In genomic region chr19:14692183-14692582, GRCm38 (mm10) we compare ENCODE assay signal across 10 mouse cellular contexts.
DNase-seq lines count a peak whose midpoint lies in the region; ATAC-seq and TF ChIP-seq lines count a peak whose summit lies in the region.
"Had no signal": no experiment of that assay in that cellular context is flagged by ENCODE, and none has a peak within 500 bp of the region (broad histone marks: within the 10 kb centered on the region; RNA-seq: fewer than 3 reads in every experiment).

No protein-coding gene starts in this region.

- no peaks in the 10 kb centered on the region for H3K36me3 ChIP-seq in heart, embryonic 11.5 days (ENCODE audit: control insufficient read depth, insufficient read depth, low read length)
- no peaks in the 10 kb centered on the region for H3K36me3 ChIP-seq in ES-E14 (ENCODE audit: control insufficient read depth, insufficient read depth, low read length, poor library complexity, severe bottlenecking)
- H3K36me3 ChIP-seq: embryonic facial prominence, embryonic 13.5 days; liver, embryonic 13.5 days had no signal

- no peak overlapping the region for H3K9ac ChIP-seq in heart, embryonic 11.5 days (ENCODE audit: low read depth, low read length)
- H3K9ac ChIP-seq in ES-E14 (ENCODE audit: insufficient read depth, low read depth, low read length, poor library complexity, severe bottlenecking): no peak overlapping the region
- H3K9ac ChIP-seq: embryonic facial prominence, embryonic 13.5 days; liver, embryonic 13.5 days had no signal

- H3K4me1 ChIP-seq in heart, embryonic 11.5 days (ENCODE audit: control insufficient read depth, insufficient read depth, low read length): no peaks in the 10 kb centered on the region
- H3K4me1 ChIP-seq in ES-E14 (ENCODE audit: control insufficient read depth in 2 of 2, insufficient read depth in 2 of 2, low read length in 2 of 2, poor library complexity in 1 of 2): no peaks in the 10 kb centered on the region
- H3K4me1 ChIP-seq: embryonic facial prominence, embryonic 13.5 days; liver, embryonic 13.5 days had no signal

- no peak overlapping the region for H3K4me2 ChIP-seq in heart, embryonic 11.5 days
- H3K4me2 ChIP-seq: embryonic facial prominence, embryonic 13.5 days; liver, embryonic 13.5 days had no signal

- in situ Hi-C loops in ES-E14 (cut with MboI; ENCODE audit: low sequenced_read_pairs in 2 of 2, unreplicated experiment in 2 of 2): no loop called here

- H3K9me3 ChIP-seq in heart, embryonic 11.5 days (replicated peaks; ENCODE audit: control insufficient read depth, low read length): no peaks in the 10 kb centered on the region
- no peaks in the 10 kb centered on the region for H3K9me3 ChIP-seq in ES-E14 (ENCODE audit: control insufficient read depth, insufficient read depth, low read depth, low read length)
- H3K9me3 ChIP-seq: liver, embryonic 13.5 days had no signal

- intact Hi-C loops in heart, postnatal 10 days (cut with DNase I): loop anchor here (1.0 kb wide), 1 partner anchor 711 kb away; no protein-coding TSS in a partner anchor

- DNase-seq in heart, postnatal 10 days: peak; percentile 13 to 25
- no peak for DNase-seq in ES-E14 (ENCODE audit: low read depth, low spot score)
- DNase-seq in induced T-regulatory cell, adult 2 months (ENCODE audit: low read depth): peak; percentile 43
- DNase-seq in naive thymus-derived CD4-positive, alpha-beta T cell, adult 2 months (ENCODE audit: low read depth): peak; percentile 40
- no peak for DNase-seq in right cerebral cortex, postnatal 14 days
- DNase-seq in right cerebral cortex, postnatal 10 days (ENCODE audit: low spot score in 2 of 2): no peak
- DNase-seq in spleen, postnatal 4 days (ENCODE audit: low spot score in 2 of 2): no peak
- DNase-seq: liver, embryonic 13.5 days had no signal

- ATAC-seq in heart, embryonic 11.5 days (replicated peaks; ENCODE audit: insufficient number of reproducible peaks, low FRiP score, low TSS enrichment): no peak

- no peak overlapping the region for H3K27ac ChIP-seq in heart, embryonic 11.5 days (ENCODE audit: low read depth, low read length)
- no peak overlapping the region for H3K27ac ChIP-seq in ES-E14 (ENCODE audit: insufficient read depth, low read depth, low read length, poor library complexity, severe bottlenecking)
- H3K27ac ChIP-seq: embryonic facial prominence, embryonic 13.5 days; liver, embryonic 13.5 days had no signal

- no peak overlapping the region for H3K4me3 ChIP-seq in heart, embryonic 11.5 days (ENCODE audit: low read depth, low read length)
- no peak overlapping the region for H3K4me3 ChIP-seq in ES-E14 (ENCODE audit: insufficient read depth in 1 of 2, low read depth in 1 of 2, low read length in 2 of 2, poor library complexity in 1 of 2, severe bottlenecking in 1 of 2)
- H3K4me3 ChIP-seq: embryonic facial prominence, embryonic 13.5 days; liver, embryonic 13.5 days had no signal

- H3K27me3 ChIP-seq in heart, embryonic 11.5 days (ENCODE audit: control insufficient read depth, insufficient read depth, low read length): no peaks in the 10 kb centered on the region
- H3K27me3 ChIP-seq: embryonic facial prominence, embryonic 13.5 days; liver, embryonic 13.5 days had no signal

TF ChIP-seq in ES-E14, 5 proteins besides CTCF, POLR2A, EP300 and RAD21:
- TF ChIP-seq MAFK (IDR thresholded peaks at IDR 0.05; ENCODE audit: insufficient read depth, low read depth, low read length) (no peak), ZC3H11A (IDR thresholded peaks at IDR 0.05; ENCODE audit: borderline replicate concordance, low read depth, low read length) (0 out of 2 replicates have a peak, but pooled peaks have one; percentile 27), CHD2 (IDR thresholded peaks at IDR 0.05; ENCODE audit: low read depth, low read length) (no peak), ZNF384 (IDR thresholded peaks at IDR 0.05; ENCODE audit: low read depth, low read length) (no peak), HCFC1 (IDR thresholded peaks at IDR 0.05; ENCODE audit: borderline replicate concordance, insufficient read depth, low read length) (no peak)

Comparison
In these comparisons a context has a peak if more than half of its experiments do, and no peak if none do; other contexts are left out.
1. DNase-seq: peak in heart, postnatal 10 days (2 of 2), induced T-regulatory cell, adult 2 months (single experiment) and naive thymus-derived CD4-positive, alpha-beta T cell, adult 2 months (single experiment); none in ES-E14 (single experiment), right cerebral cortex, postnatal 14 days (single experiment), right cerebral cortex, postnatal 10 days (0 of 2) and spleen, postnatal 4 days (0 of 2).